10 mouse cellular contexts compared by ENCODE assay signal in genomic region chr12:88376820-88377219, GRCm38 (mm10). TPM values are rescaled to one million over a fixed set of nuclear protein-coding genes. Genes with fewer than 3 reads are reported as not detected.
DNase-seq lines count a peak whose midpoint lies in the region; TF ChIP-seq lines count a peak whose summit lies in the region.
"Had no signal": no experiment of that assay in that cellular context is flagged by ENCODE, and none has a peak within 500 bp of the region (broad histone marks: within the 10 kb centered on the region; RNA-seq: fewer than 3 reads in every experiment).

No protein-coding gene starts in this region.

- H3K4me3 ChIP-seq in MEL (ENCODE audit: control insufficient read depth in 1 of 2, insufficient read depth in 1 of 2, low read depth in 2 of 2, low read length in 2 of 2), result no peak overlapping the region
- no peak overlapping the region for H3K4me3 ChIP-seq in small intestine, adult 2 months (ENCODE audit: low read depth, low read length)
- H3K4me3 ChIP-seq: heart, embryonic 13.5 days; stomach, embryonic 15.5 days had no signal

- no peaks in the 10 kb centered on the region for H3K4me1 ChIP-seq in MEL (ENCODE audit: control insufficient read depth in 1 of 2, insufficient read depth in 2 of 2, low read length in 2 of 2)
- no peaks in the 10 kb centered on the region for H3K4me1 ChIP-seq in small intestine, adult 2 months (ENCODE audit: control insufficient read depth, insufficient read depth, insufficient read length, low read length)
- H3K4me1 ChIP-seq: heart, embryonic 13.5 days; stomach, embryonic 15.5 days had no signal

- no peaks in the 10 kb centered on the region for H3K27me3 ChIP-seq in MEL (ENCODE audit: control insufficient read depth in 1 of 2, insufficient read depth in 2 of 2, low read length in 2 of 2)
- H3K27me3 ChIP-seq in small intestine, adult 2 months (ENCODE audit: control insufficient read depth, insufficient read depth, low read length), result no peaks in the 10 kb centered on the region
- H3K27me3 ChIP-seq: heart, embryonic 13.5 days; stomach, embryonic 15.5 days had no signal

- H3K36me3 ChIP-seq in MEL (ENCODE audit: control insufficient read depth in 1 of 2, insufficient read depth in 2 of 2, low read length in 2 of 2), result no peaks in the 10 kb centered on the region; a peak in 2 of 4 replicates
- H3K36me3 ChIP-seq in small intestine, adult 2 months (ENCODE audit: control insufficient read depth, insufficient read depth, low read length), result peaks cover 2% of the 10 kb centered on the region
- H3K36me3 ChIP-seq: stomach, embryonic 15.5 days had no signal

- no peak for TF ChIP-seq POLR2A in MEL (IDR thresholded peaks at IDR 0.05; ENCODE audit: control insufficient read depth in 1 of 2, insufficient read depth in 1 of 2, low read depth in 1 of 2, low read length in 2 of 2, poor library complexity in 1 of 2)
- TF ChIP-seq POLR2A in small intestine, adult 2 months (IDR thresholded peaks at IDR 0.05; ENCODE audit: low read depth, low read length), result no peak

- no peak overlapping the region for H3K9ac ChIP-seq in MEL (ENCODE audit: control insufficient read depth, low read depth, low read length, poor library complexity, severe bottlenecking)
- H3K9ac ChIP-seq: heart, embryonic 13.5 days; stomach, embryonic 15.5 days had no signal

- H3K9me3 ChIP-seq in MEL (replicated peaks; ENCODE audit: insufficient read depth, low read length), result no peaks in the 10 kb centered on the region
- H3K9me3 ChIP-seq: heart, embryonic 13.5 days; stomach, embryonic 15.5 days had no signal

- peak; percentile 14 for DNase-seq in kidney, adult 18-20 months
- no peak for DNase-seq in kidney, adult 11 months
- DNase-seq in MEL (ENCODE audit: low read depth, low spot score), result no peak
- DNase-seq in embryo, embryonic 11 days, result peak; percentile 35
- peak; percentile 32 to 58 for DNase-seq in layer of hippocampus, postnatal 25 days (ENCODE audit: extremely low spot score in 1 of 2, low spot score in 1 of 2)
- no peak for DNase-seq in heart, adult 9 months (ENCODE audit: low spot score in 2 of 2)
- DNase-seq in thymus, adult 18-20 months, result no peak

- TF ChIP-seq CTCF in MEL (IDR thresholded peaks at IDR 0.05 in 2 of 3, conservative IDR thresholded peaks at IDR 0.05 in 1 of 3; ENCODE audit: control insufficient read depth in 1 of 3, insufficient read depth in 1 of 3, low read depth in 2 of 3, low read length in 3 of 3, poor library complexity in 1 of 3, severe bottlenecking in 1 of 3), result peak in 2 of 3 experiments; percentile 43 to 51; a peak in 4 of 6 replicates
- TF ChIP-seq CTCF in small intestine, adult 2 months (IDR thresholded peaks at IDR 0.05; ENCODE audit: extremely low read depth, insufficient read length, insufficient replicate concordance, low read depth, low read length), result peak; percentile 21; the same call in 1 of the 2 replicates

- no peak overlapping the region for H3K27ac ChIP-seq in MEL (ENCODE audit: control insufficient read depth, low read depth, low read length)
- H3K27ac ChIP-seq in small intestine, adult 2 months (ENCODE audit: insufficient read depth, low read depth, low read length), result no peak overlapping the region
- H3K27ac ChIP-seq: heart, embryonic 13.5 days; stomach, embryonic 15.5 days had no signal

- TF ChIP-seq RAD21 in MEL (IDR thresholded peaks at IDR 0.05; ENCODE audit: low read depth, low read length), result peak; percentile 47

- no peaks in the 10 kb centered on the region for H3K79me2 ChIP-seq in MEL (ENCODE audit: control insufficient read depth, insufficient read depth, low read length, poor library complexity)

- no peak for TF ChIP-seq EP300 in MEL (IDR thresholded peaks at IDR 0.05; ENCODE audit: low read depth in 1 of 2, low read length in 2 of 2)

- 33% methylated on average over 10 of the region's 10 CpGs for WGBS in small intestine, adult 2 months

TF ChIP-seq in MEL, 35 proteins besides CTCF, POLR2A, EP300 and RAD21:
- no peak for TF ChIP-seq MAX (IDR thresholded peaks at IDR 0.05; ENCODE audit: low read length)
- no peak for TF ChIP-seq MXI1 (IDR thresholded peaks at IDR 0.05; ENCODE audit: low read depth, low read length)
- no peak for TF ChIP-seq SIN3A (IDR thresholded peaks at IDR 0.05; ENCODE audit: low read length)
- no peak for TF ChIP-seq NELFE (IDR thresholded peaks at IDR 0.05; ENCODE audit: low read depth, low read length)
- TF ChIP-seq TBP (IDR thresholded peaks at IDR 0.05; ENCODE audit: low read depth, low read length), result no peak
- peak; percentile 58 for TF ChIP-seq SMC3 (IDR thresholded peaks at IDR 0.05; ENCODE audit: low read depth, low read length)
- no peak for TF ChIP-seq MAZ (IDR thresholded peaks at IDR 0.05; ENCODE audit: low read depth, low read length)
- no peak for TF ChIP-seq MEF2A (IDR thresholded peaks at IDR 0.05; ENCODE audit: extremely low read depth, insufficient replicate concordance, low read depth, low read length, poor library complexity, severe bottlenecking)
- no peak for TF ChIP-seq ZC3H11A (IDR thresholded peaks at IDR 0.05; ENCODE audit: low read depth, low read length)

RNA-seq across cellular contexts. Expression of gene Adck1, which starts 16.5 kb away (rescaled TPM):
- total RNA-seq in MEL (2012; rRNA removed), result 24.8 and 30.6 TPM in 2 replicates
- polyA plus RNA-seq in MEL (2012; ENCODE audit: insufficient read depth in 1 of 2, insufficient read length in 2 of 2, low read depth in 1 of 2, low replicate concordance in 2 of 2, missing spikeins in 1 of 2), result 10 to 100 TPM in 1 of 2 experiments, not detected in 1; 34.3 TPM
- 10 to 100 TPM; 34.5 to 35.2 TPM for total RNA-seq in layer of hippocampus, postnatal 25 days (2021)
- polyA plus RNA-seq in small intestine, adult 2 months (2012; rRNA removed), result 10.5 and 14.0 TPM in 2 replicates

RNA-seq across cellular contexts. Expression of gene Gm5039, which starts 53.0 kb away (rescaled TPM):
- not detected in 2 replicates for total RNA-seq in MEL (2012; rRNA removed)
- polyA plus RNA-seq in MEL (2012; ENCODE audit: insufficient read depth in 1 of 2, insufficient read length in 2 of 2, low read depth in 1 of 2, low replicate concordance in 2 of 2, missing spikeins in 1 of 2), result under 1 TPM in 1 of 2 experiments, not detected in 1; 0.06 TPM
- total RNA-seq in layer of hippocampus, postnatal 25 days (2021), result not detected
- not detected in 2 replicates for polyA plus RNA-seq in small intestine, adult 2 months (2012; rRNA removed)
- polyA plus RNA-seq: heart, embryonic 13.5 days; stomach, embryonic 15.5 days had no signal

Comparison
In these comparisons a context has a peak if more than half of its experiments do, and no peak if none do; other contexts are left out.
1. DNase-seq: peak in kidney, adult 18-20 months (single experiment), embryo, embryonic 11 days (single experiment) and layer of hippocampus, postnatal 25 days (2 of 2); none in kidney, adult 11 months (single experiment), MEL (single experiment), heart, adult 9 months (0 of 2) and thymus, adult 18-20 months (0 of 2).